Mouse (Mus musculus) embryonic facial prominence, embryonic 14.5 days (tissue): ENCODE measurements around the gene B3galnt2. TPM values are rescaled to one million over a fixed set of nuclear protein-coding genes. Genes with fewer than 3 reads are reported as not detected.
"Not testable (repeated sequence)": the region's sequence is repeated elsewhere in the genome, so short reads cannot be mapped to it uniquely, and the experiment has no call there.

Experiments used
- ATAC-seq: fragments of 200-750 bp; cut with Nextera tagmentation; 2 replicates; pipeline ENCODE4 v1.8.0; 2017; ENCODE audit warnings: low read depth, moderate number of reproducible peaks, moderate TSS enrichment
- DNase-seq: peaks from one replicate; pipeline ENCODE4 v3.0.0-alpha.2; 2015; ENCODE audit warnings: low spot score
- H3K27ac ChIP-seq: fragments of 300-500 bp; sonication (generic); replicated peaks from 2 replicates; pipeline ENCODE4 v1.5.1; 2014; ENCODE audit warnings: low read depth, mild to moderate bottlenecking, low read length, moderate library complexity
- H3K27me3 ChIP-seq: fragments of 300-500 bp; sonication (generic); replicated peaks from 2 replicates; pipeline ENCODE4 v1.6.1; 2014; ENCODE audit warnings: low read length; ENCODE audit not compliant: control insufficient read depth, insufficient read depth
- H3K36me3 ChIP-seq: fragments of 300-500 bp; sonication (generic); 2 replicates; pipeline ENCODE4 v1.6.1; 2014; ENCODE audit warnings: low read length, mixed read lengths; ENCODE audit not compliant: control insufficient read depth, insufficient read depth
- H3K4me1 ChIP-seq: fragments of 300-500 bp; sonication (generic); 2 replicates; pipeline ENCODE4 v1.6.1; 2014; ENCODE audit warnings: antibody characterized with exemption, low read length; ENCODE audit not compliant: control insufficient read depth, insufficient read depth
- H3K4me2 ChIP-seq: fragments of 300-500 bp; sonication (generic); 2 replicates; pipeline ENCODE4 v1.6.1; 2014; ENCODE audit warnings: low read depth, mild to moderate bottlenecking, low read length, moderate library complexity, mixed read lengths
- H3K4me3 ChIP-seq: fragments of 300-500 bp; sonication (generic); 2 replicates; pipeline ENCODE4 v1.5.1; 2014; ENCODE audit warnings: low read depth, mild to moderate bottlenecking, low read length
- H3K9ac ChIP-seq: fragments of 300-500 bp; sonication (generic); 2 replicates; pipeline ENCODE4 v1.6.1; 2014; ENCODE audit warnings: low read depth, mild to moderate bottlenecking, low read length, moderate library complexity, mixed read lengths
- H3K9me3 ChIP-seq: fragments of 300-500 bp; sonication (generic); 2 replicates; pipeline ENCODE4 v1.6.1; 2016; ENCODE audit warnings: low read length; ENCODE audit not compliant: control insufficient read depth
- WGBS: fragments of 180-500 bp; shearing (Covaris S2); extraction: QIAGEN DNeasy Blood & Tissue Kit; methylation state at CpG from one replicate; pipeline ENCODE4 v1.1.7; 2014; 5-methylcytosine and 5-hydroxymethylcytosine counted together
- polyA plus RNA-seq: library from polyadenylated mRNA; unstranded; fragments of >200 nt; fragmentation: Nextera tagmentation; extraction: Ambion mirVana; gene quantifications from 2 replicates; pipeline ENCODE4 v1.2.1, GENCODE M21; 2014

The B3galnt2 gene
- polyA plus RNA-seq, 1 experiment from 2014 or later, result 29.6 TPM

DNA sequence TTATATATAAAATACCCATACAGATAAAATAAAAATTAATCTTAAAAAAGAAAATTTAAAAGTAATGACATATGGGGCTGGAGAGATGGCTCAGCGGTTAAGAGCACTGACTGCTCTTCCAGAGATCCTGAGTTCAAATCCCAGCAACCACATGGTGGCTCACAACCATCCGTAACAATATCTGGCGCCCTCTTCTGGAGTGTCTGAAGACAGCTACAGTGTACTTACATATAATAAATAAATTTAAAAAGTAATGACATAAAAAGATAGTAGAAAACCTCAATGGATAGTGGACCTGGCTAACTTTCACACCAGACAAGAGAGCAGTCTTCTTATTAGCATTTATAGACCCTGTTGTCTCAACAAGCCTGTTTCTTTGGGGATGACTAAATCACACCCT lies 81.1 kb downstream of the B3galnt2 start:
- 93% methylated on average over 3 of the region's 3 CpGs for WGBS
- H3K4me2 ChIP-seq, H3K4me3 ChIP-seq, H3K36me3 ChIP-seq, ATAC-seq, H3K27ac ChIP-seq, H3K9me3 ChIP-seq, H3K9ac ChIP-seq, DNase-seq, H3K4me1 ChIP-seq, H3K27me3 ChIP-seq: not testable (repeated sequence)

DNA sequence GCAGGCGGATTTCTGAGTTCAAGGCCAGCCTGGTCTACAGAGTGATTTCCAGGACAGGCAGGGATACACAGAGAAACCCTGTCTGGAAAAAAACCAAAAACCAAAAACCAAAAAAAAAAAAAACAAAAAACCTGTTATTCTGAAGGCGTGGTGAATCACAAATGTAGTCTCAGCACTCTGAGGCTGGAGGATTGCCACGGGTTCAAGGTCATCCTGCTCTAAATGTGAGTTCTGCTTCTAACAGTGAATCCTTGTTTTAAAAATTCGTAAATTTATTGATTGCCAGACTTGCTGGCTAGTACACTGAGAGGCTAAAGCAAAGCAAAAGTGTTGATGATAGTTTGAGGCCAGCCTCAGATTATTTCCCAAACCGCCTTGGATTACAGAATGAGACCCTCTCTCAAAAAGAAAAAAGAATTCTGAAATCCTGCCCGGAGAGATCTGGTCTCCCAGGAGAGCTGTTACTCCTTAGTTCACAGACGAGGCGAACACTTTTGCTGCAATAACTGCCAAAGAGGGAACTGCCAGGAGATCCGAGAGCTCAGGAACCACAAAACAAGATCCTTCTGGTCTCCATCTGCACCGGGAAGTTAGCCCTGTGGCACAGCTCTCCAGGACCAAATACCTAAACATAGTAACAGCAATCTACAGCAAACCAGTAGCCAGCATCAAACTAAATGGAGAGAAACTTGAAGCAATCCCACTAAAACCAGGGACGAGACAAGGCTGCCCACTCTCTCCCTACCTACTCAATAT lies 81.8 kb downstream of the B3galnt2 start:
- Histone ChIP-seq H3K9ac (no peak overlapping the region), H3K4me1 (peaks cover 11% of the 10 kb centered on the region), H3K27me3 (no peaks in the 10 kb centered on the region), H3K9me3 (no peaks in the 10 kb centered on the region), H3K27ac (no peak overlapping the region), H3K4me3 (no peak overlapping the region), H3K36me3 (no peaks in the 10 kb centered on the region), H3K4me2 (no peak overlapping the region)
- no peak for ATAC-seq
- no peak for DNase-seq
- 92% methylated on average over 11 of the region's 11 CpGs for WGBS

DNA sequence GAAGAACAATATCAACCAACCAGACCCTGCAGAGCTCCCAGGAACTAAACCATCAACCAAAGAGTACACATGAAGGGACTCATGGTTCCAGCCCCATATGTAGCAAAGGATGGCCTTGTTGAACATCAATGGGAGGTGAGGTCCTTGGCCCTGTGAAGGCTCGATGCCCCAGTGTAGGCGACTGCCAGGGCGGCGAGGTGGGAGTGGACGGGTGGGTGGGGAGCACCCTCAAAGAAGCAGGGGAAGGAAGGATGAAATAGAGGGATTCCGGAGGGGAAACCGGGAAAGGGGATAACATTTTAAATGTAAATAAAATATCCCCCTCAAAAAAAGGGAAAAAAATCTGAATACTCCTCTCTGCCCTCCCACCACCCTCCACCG lies 84.6 kb downstream of the B3galnt2 start:
- H3K27me3 ChIP-seq, result no peaks in the 10 kb centered on the region
- ATAC-seq (peak; percentile 17), DNase-seq (no peak)
- H3K36me3 ChIP-seq, result no peaks in the 10 kb centered on the region
- WGBS, result 1% methylated on average over 8 of the region's 8 CpGs
- H3K4me2 ChIP-seq, result peak overlapping the region; percentile 79
- H3K27ac ChIP-seq, result peak overlapping the region; percentile 98
- peak overlapping the region; percentile 89 for H3K9ac ChIP-seq
- no peaks in the 10 kb centered on the region for H3K9me3 ChIP-seq
- peaks cover 11% of the 10 kb centered on the region for H3K4me1 ChIP-seq
- peak overlapping the region; percentile 72 for H3K4me3 ChIP-seq

DNA sequence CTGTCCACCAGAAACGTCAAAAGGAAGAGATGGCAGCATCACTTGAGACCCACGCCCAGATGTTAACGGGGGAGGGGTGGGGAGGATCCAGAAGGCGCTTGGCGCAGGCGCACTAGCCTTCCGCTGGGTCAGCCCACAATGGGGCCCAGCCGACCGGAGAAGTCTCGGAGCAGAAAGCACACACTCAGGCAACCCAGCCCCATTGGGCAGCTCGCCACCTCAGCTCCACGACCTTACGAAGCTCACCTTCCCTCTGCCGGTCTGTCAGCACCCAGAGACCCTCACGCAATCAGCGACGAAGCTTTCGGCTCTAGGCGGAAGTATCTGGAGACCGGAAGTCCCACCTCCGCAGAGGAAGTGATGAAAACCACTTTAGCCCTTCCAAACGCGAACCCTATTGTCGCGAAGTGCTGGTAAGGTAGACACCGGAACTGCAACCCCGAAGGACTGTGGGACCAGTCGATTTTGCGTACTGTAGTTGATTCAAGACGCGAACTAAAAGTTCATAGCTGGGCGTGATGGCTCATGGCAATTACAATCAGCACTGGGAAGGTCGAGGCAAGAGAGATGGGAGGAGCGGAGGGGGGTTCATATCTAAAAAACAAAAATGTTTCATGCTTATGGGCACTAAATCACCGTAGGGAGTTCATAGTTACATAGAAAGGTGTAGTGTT lies 85.2 kb downstream of the B3galnt2 start, which contains the start of gene Tbce:
TSS of gene Tbce (minus strand) at position 347 of the 674 bp plus-strand sequence.
- peak; percentile 96 for DNase-seq
- Histone ChIP-seq H3K4me3 (peak within 1 kb of the TSS; percentile 72), H3K9me3 (no peaks in the 10 kb centered on the region), H3K36me3 (no peaks in the 10 kb centered on the region), H3K27me3 (no peaks in the 10 kb centered on the region), H3K4me2 (peak within 1 kb of the TSS; percentile 79), H3K9ac (peak within 1 kb of the TSS; percentile 89), H3K27ac (peak within 1 kb of the TSS; percentile 98), H3K4me1 (peaks cover 11% of the 10 kb centered on the region)
- peak; percentile 98 for ATAC-seq
- 1% methylated on average over 29 of the region's 35 CpGs for WGBS

DNA sequence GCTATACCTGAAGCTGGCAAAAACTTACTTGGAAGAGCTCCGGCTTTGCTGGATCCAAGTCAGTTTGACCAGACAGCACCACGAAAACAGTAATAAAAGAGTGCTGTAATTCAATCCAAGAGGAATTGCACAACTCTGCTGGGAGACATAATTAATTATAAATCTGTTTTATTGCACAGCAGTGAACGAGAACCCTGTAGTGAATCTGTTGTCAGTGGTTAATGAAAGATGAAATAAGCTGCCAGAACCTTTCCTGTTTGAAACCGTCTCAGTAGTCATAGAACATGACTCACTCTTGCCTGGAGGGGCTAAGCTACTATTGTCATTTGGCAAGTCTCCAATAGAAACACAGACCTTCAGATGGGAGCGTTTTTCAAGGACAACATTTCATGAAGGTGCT lies 85.9 kb downstream of the B3galnt2 start:
- peak overlapping the region; percentile 98; the same call in 1 of the 2 replicates for H3K27ac ChIP-seq
- H3K9me3 ChIP-seq, result no peaks in the 10 kb centered on the region
- no peaks in the 10 kb centered on the region for H3K27me3 ChIP-seq
- ATAC-seq, result peak; percentile 1; the same call in 1 of the 2 replicates
- H3K4me3 ChIP-seq, result peak overlapping the region; percentile 72
- peak overlapping the region; percentile 89 for H3K9ac ChIP-seq
- 36% methylated on average over 5 of the region's 5 CpGs for WGBS
- peak; percentile 80 for DNase-seq
- peaks cover 11% of the 10 kb centered on the region for H3K4me1 ChIP-seq
- no peaks in the 10 kb centered on the region for H3K36me3 ChIP-seq
- H3K4me2 ChIP-seq, result peak overlapping the region; percentile 65

DNA sequence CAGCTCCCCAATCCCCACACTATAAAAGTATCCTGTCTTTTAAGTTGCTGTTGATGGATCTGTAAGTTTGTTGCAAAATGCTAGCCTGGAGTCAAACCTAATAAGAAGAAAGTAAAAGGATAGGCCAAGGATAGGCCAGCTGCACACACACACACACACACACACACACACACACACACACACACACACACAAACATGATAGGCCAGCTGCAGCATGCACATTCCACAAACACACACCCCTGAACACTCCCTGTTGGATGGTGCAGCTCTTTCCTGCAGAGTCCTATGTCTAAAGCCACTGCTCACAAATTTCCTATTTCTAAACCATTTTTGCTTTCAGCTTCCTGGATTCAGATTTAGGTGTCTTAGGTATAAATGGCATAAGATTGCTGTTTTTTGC lies 89.6 kb downstream of the B3galnt2 start:
- DNase-seq, result no peak
- H3K27ac ChIP-seq, result no peak overlapping the region
- H3K9me3 ChIP-seq, result no peaks in the 10 kb centered on the region
- H3K4me3 ChIP-seq, result no peak overlapping the region
- ATAC-seq, result no peak
- no peaks in the 10 kb centered on the region for H3K27me3 ChIP-seq
- H3K36me3 ChIP-seq, result peaks cover 15% of the 10 kb centered on the region
- H3K4me2 ChIP-seq, result no peak overlapping the region
- no peak overlapping the region for H3K9ac ChIP-seq
- peaks cover 6% of the 10 kb centered on the region; the same call in 1 of the 2 replicates for H3K4me1 ChIP-seq

DNA sequence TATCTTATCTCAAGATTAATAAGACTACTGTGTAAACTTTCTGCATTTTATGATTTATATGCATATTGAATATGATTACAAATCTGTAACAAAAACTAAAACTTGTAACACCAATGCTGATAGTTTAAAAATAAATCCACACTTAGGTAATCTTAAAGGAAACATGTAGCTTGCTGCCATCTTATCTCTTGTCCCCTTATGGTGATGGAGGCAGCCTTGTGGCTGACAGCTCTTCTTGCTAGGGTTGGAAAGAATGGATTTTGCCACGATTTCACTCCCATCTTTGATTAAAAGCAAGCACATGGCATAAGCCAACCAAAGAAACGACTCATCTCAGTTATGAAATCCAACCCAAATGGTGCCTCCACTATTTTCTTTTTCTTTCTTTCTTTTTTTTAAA lies 90.3 kb downstream of the B3galnt2 start:
- Histone ChIP-seq H3K4me2 (no peak overlapping the region), H3K9me3 (no peaks in the 10 kb centered on the region), H3K4me1 (peaks cover 5% of the 10 kb centered on the region; the same call in 1 of the 2 replicates), H3K27ac (no peak overlapping the region), H3K27me3 (no peaks in the 10 kb centered on the region), H3K36me3 (peaks cover 22% of the 10 kb centered on the region), H3K4me3 (no peak overlapping the region), H3K9ac (no peak overlapping the region)
- DNase-seq (no peak), ATAC-seq (no peak)
- 81% methylated on average over 2 of the region's 2 CpGs for WGBS
